Mouse (Mus musculus): ENCODE results near the gene Raver1.

The Raver1 gene

GRCm38 (mm10) chr9:21091707-21092320 lies at the start of gene Raver1, which contains the start of gene Gm38431:
Gene Raver1, minus strand, starts transcription at chr9:21092008.
Gene Gm38431, minus strand, starts transcription at chr9:21091997.
- peak; percentile 98 for DNase-seq (ENCODE audit: low read depth, low spot score)

- DNase-seq (ENCODE audit: low read depth, low spot score), result no peak
These were observed 46.6 kb upstream of the Raver1 start for GRCm38 (mm10) chr9:21138386-21138785.

- DNase-seq (ENCODE audit: low read depth, low spot score), result peak; percentile 83
These were observed 45.4 kb upstream of the Raver1 start for GRCm38 (mm10) chr9:21137229-21137628.

DNA sequence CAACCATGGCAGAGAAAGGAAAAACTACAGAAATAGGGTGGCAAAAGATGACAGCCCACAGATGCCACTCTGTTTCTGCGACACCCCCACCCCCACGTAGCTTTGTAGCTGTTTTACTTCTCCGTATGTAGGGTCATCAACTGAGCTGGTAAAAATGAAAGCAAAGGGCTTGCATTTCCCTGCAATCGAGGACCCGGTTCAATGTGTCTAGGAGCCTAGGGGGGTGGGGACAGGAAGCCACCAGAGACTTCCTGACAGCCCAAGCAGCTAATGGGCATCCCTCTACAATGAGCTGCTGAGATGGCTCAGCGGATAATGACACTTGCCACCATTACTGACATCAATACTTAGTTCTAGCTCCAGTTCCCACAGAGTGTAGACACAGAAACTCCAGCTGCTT lies 44.6 kb upstream of the Raver1 start:
- DNase-seq (ENCODE audit: low read depth, low spot score), result peak; percentile 78

- DNase-seq (ENCODE audit: low read depth, low spot score), result peak; percentile 78
These were observed 44.2 kb upstream of the Raver1 start for GRCm38 (mm10) chr9:21135941-21136381.

GRCm38 (mm10) chr9:21135329-21135890 lies 43.6 kb upstream of the Raver1 start:
- DNase-seq (ENCODE audit: low read depth, low spot score), result peak; percentile 55

GRCm38 (mm10) chr9:21134595-21135328 lies 43.0 kb upstream of the Raver1 start:
- no peak for DNase-seq (ENCODE audit: low read depth, low spot score)

DNA sequence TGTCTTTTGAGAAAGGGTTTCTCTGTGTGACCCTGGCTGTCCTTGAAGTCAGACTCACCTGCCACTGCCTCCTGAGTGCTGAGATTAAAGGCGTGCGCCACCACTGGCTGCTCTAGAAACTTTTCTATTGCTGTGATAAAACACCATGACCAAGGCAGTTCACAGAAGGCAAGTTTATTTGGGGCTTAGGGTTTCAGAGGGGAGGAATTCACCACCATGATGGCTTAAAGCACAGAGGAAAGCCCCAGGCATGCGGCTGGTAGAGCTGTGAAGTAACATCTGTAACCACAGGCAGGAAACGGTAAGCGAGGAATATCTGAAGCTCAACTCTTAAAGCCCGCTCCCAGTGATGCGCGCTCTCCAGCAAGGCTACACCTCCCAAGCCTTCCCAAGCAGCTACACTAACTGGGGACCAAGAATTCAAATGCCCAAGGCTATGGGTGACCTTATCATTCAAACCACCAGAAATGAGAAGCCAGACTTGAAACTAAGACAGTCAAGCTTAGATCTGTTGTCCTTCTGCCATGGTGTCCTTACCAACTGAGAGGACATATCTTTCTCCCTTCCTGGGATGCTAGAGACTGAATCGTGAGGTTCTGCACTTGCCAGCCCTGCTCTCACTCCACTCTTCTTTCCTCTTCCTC lies 41.4 kb upstream of the Raver1 start:
- DNase-seq (ENCODE audit: low read depth, low spot score), result peak; percentile 82

DNA sequence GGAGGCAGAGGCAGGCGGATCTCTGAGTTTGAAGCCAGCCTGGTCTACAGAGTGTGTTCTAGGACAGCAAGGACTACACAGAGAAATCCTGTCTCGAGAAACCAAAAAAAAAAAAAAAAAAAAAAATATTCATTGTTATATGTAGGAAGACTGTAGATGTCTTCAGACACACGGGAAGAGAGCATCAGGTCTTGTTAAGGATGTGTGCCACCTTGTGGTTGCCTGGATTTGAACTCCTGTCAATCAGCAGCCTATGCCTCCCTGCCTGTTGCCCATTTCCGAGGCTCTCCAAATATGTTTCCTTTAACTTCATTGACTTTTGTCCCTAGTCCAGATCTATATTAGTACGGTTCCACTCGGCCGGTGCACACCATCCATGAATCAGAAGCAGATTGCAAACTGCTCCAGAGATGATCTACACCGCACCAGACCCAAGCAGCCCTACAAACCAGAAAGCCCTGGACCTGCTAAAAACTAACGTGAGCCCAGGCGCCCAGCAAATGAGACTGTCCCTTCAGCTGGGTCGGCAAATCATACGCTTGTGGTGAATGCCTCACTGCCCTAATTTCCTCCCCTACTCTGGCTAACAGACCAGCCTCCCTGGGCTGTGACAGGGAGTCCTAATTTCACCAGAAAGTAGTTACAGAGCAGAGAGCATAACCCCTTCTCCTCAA lies 40.4 kb upstream of the Raver1 start:
- no peak for DNase-seq (ENCODE audit: low read depth, low spot score)

GRCm38 (mm10) chr9:21131059-21131956 lies 39.5 kb upstream of the Raver1 start, which contains the start of gene Tyk2:
Gene Tyk2, minus strand, starts transcription at chr9:21131243.
- DNase-seq (ENCODE audit: low read depth, low spot score), result peak; percentile 96

GRCm38 (mm10) chr9:21126259-21126627 lies 34.4 kb upstream of the Raver1 start:
- DNase-seq (ENCODE audit: low read depth, low spot score), result no peak

DNA sequence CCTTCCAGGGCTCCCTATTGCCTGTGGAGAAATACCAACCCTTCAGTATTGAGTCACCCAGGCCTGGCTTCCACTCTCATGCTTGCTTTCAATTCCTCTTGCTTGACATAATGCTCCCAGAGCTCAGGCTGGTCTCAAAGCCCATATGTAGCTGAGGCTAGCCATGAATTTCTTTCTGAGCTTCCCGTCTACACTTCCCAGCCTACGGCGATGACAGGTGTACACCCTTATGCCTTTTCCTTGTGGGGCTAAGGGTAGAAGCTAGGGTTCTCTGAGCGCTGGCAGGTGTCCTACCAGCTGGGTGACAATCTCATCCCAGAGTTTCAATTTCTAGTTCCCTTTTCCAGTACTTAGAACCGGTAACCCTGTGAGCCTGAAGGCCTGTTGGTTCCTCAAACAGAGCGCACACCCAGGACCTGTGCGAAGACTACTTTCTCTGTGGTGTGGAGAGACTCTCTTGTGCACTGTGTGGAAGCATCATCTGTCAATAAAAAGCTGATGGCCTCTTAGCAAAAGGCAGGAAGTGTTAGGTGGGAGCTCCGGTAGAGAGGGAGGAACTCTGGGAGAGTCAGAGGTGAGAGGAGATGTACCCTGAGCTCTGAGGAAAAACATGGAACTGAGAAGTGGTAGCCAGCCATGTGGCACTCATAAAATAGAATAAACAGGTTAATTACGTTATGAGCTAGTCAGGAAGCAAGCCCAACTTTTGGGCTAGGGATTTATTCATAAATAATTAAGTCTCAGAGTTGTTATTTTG lies 33.9 kb upstream of the Raver1 start:
- DNase-seq (ENCODE audit: low read depth, low spot score), result no peak

- DNase-seq (ENCODE audit: low read depth, low spot score), result no peak
These were observed 33.0 kb upstream of the Raver1 start for GRCm38 (mm10) chr9:21124837-21125236.

DNA sequence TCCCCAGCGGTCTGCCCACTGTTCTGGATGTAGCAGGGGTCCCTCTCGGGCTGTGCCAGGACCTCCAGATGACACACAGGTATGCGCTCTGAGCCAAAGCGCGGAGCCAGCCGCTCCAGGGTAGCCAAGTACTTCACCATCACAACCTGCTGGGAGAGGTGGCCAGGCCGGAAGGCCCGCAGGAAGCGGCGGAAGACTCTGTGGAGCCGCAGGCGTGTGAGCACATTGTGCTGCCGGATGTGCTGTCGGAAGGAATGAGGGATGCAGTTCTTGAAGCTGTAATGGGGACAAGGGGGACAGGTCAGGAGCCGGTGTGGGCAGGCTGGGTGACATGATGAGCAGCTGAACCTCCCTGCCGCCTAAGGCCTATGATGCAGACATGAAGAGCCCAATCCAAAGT lies 29.7 kb upstream of the Raver1 start:
- no peak for DNase-seq (ENCODE audit: low read depth, low spot score)

DNA sequence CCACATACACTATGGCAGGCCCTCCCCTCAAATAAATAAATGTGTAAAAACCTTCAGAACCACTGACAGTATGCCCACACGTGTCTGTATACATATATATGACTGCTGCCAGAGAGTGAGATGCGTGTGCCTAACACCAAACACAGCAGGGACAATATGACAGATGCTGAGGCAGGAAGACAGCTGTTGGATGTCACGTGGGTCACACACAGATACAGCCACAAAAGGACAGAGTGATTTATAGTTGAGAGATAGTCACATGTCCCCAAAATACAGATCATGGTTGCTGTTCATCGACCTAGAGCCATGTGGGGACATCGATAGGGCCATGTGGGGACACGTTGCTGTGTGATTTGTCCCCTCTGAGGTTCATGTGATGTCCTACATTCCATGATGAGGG lies 25.3 kb upstream of the Raver1 start:
- no peak for DNase-seq (ENCODE audit: low read depth, low spot score)

DNA sequence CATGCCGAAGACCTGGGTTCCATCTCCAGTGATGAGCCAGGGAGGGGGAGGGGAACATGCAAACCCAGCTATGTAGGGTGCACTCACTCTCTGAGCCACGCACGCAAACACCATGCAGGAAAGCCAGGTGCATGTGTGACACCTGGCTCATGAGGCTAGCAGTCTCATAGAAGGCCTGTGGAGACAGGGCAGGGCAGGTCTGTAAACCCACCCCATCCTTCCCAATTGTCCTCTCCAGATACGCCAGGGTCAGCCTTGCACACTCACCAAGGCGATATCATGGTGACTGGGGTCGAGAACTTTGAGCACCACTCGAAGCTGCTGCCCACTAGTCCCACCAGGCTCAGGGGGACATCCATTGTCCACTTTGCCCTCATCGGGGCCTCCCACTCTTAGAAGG lies 23.3 kb upstream of the Raver1 start:
- no peak for DNase-seq (ENCODE audit: low read depth, low spot score)

DNA sequence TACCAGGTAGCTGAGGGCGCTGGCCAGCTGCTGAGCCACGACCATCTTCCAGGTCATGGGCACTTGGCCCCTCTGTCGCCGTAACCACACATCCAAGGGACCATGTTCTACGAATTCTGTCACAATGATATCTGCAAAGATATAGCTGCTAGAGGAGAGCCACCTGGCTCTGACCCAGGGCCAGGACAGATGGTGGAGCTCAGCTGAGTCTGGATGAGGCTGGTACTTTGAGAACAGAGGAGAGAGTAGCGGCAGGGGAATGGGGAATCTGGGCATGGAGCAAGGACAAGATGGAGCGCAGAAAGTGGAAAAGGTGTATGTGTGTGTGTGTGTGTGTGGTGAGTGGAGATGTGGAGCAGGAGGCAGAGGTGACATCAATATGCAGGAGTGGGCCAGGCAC lies 22.4 kb upstream of the Raver1 start:
- no peak for DNase-seq (ENCODE audit: low read depth, low spot score)

- DNase-seq (ENCODE audit: low read depth, low spot score), result no peak
These were observed 21.9 kb upstream of the Raver1 start for GRCm38 (mm10) chr9:21113751-21114150.

DNA sequence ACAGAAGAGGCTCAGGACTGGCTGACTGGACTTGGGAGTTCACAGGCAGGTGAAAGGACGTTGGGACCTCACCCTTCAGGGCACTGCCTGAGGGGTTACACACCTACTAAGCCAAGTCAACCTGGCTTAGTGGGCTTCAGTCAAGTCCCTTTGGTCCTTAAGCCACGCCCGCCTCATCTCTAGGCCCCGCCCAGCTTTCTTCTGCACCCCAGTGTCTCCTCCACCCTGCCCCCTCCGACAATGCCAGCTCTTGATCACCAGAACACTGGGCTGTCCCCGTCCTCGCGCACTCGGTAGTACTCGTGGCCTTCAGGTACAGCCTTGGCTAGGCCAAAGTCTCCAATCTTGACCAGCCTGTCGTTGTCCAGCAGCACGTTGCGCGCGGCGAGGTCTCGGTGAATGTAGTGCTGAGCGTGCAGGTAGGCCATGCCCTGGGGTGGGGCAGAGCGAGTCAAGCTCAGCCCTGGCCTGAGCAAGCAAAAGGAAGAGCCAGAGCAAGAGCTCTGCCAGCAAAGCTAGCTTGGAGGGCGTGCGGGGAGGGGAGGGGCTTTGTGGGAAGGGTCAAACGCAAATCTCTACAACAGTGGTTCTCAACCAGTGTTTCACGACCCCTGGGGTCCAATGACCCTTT lies 15.9 kb upstream of the Raver1 start:
- no peak for DNase-seq (ENCODE audit: low read depth, low spot score)
